Mouse (Mus musculus): ENCODE measurements around the gene Arl10. TPM values are rescaled to one million over a fixed set of nuclear protein-coding genes. Genes with fewer than 3 reads are reported as not detected.
A peak's percentile ranks its signal among the peaks of the same experiment; 100 is the strongest.

The Arl10 gene
- total and polyA plus RNA-seq, 3 experiments: 1.7 to 17.4 (median 2.5) TPM

- in situ Hi-C loops (cut with MboI; ENCODE audit: low pct_ligation_motif_present, low pct_unique_long_range_greater_than_20kb, low sequenced_read_pairs): no loop called here
- Histone ChIP-seq H3K79me2 (replicated peaks; ENCODE audit: control insufficient read depth, extremely low read depth, insufficient read depth, poor library complexity, severe bottlenecking) (peaks cover 28% of the 10 kb centered on the region), H3K27ac (ENCODE audit: insufficient read depth, low read depth) (no peak overlapping the region), H3K27me3 (replicated peaks) (no peaks in the 10 kb centered on the region), H3K9me3 (replicated peaks; ENCODE audit: low read length) (no peaks in the 10 kb centered on the region), H3K4me1 (ENCODE audit: control insufficient read depth in 1 of 2, insufficient read depth in 2 of 2) (peaks cover 7 to 30% of the 10 kb centered on the region in 2 experiments), H3K9ac (ENCODE audit: insufficient read depth, low read depth) (no peak overlapping the region), H3K4me2 (ENCODE audit: insufficient read depth, low read depth, poor library complexity, severe bottlenecking) (peak overlapping the region; percentile 65), H3K36me3 (replicated peaks in 1 of 2; ENCODE audit: control insufficient read depth in 1 of 2, insufficient read depth in 1 of 2, low read length in 1 of 2) (peaks cover 8 to 70% of the 10 kb centered on the region in 2 experiments), H3K4me3 (replicated peaks in 1 of 3; ENCODE audit: low read depth in 2 of 3, low read length in 2 of 3, poor library complexity in 1 of 3) (no peak overlapping the region)
- dilution Hi-C loops (cut with MboI; ENCODE audit: extremely low pct_ligation_motif_present, extremely low pct_unique_long_range_greater_than_20kb, low sequenced_read_pairs): no loop called here
- DNase-seq (ENCODE audit: extremely low read depth): no peak
- TF ChIP-seq EP300 (IDR thresholded peaks at IDR 0.05; ENCODE audit: low read length) (no peak), IRF4 (IDR thresholded peaks at IDR 0.05; ENCODE audit: low read depth, low read length) (no peak), SIN3A (IDR thresholded peaks at IDR 0.05; ENCODE audit: low read length) (no peak), UBTF (IDR thresholded peaks at IDR 0.05; ENCODE audit: low read depth, low read length) (no peak), NRF1 (IDR thresholded peaks at IDR 0.05; ENCODE audit: low read depth, low read length) (no peak), BHLHE40 (IDR thresholded peaks at IDR 0.05; ENCODE audit: low read depth, low read length) (no peak), MEF2A (IDR thresholded peaks at IDR 0.05; ENCODE audit: borderline replicate concordance, low read depth, low read length) (no peak), JUN (IDR thresholded peaks at IDR 0.05; ENCODE audit: insufficient read depth, low read depth, low read length) (no peak), ZC3H11A (IDR thresholded peaks at IDR 0.05; ENCODE audit: low read depth, low read length) (no peak), CHD1 (IDR thresholded peaks at IDR 0.05; ENCODE audit: low read depth, low read length) (no peak), ZKSCAN1 (IDR thresholded peaks at IDR 0.05; ENCODE audit: borderline replicate concordance, low read depth, low read length) (no peak), USF2 (conservative IDR thresholded peaks at IDR 0.05; ENCODE audit: low read depth, low read length) (no peak), E2F4 (IDR thresholded peaks at IDR 0.05; ENCODE audit: insufficient replicate concordance, low read depth, low read length) (no peak), ELF1 (IDR thresholded peaks at IDR 0.05; ENCODE audit: low read depth, low read length) (no peak), MXI1 (IDR thresholded peaks at IDR 0.05; ENCODE audit: low read depth, low read length) (no peak), HCFC1 (IDR thresholded peaks at IDR 0.05; ENCODE audit: low read depth, low read length) (no peak), MAZ (IDR thresholded peaks at IDR 0.05; ENCODE audit: low read depth, low read length) (no peak), MAFK (IDR thresholded peaks at IDR 0.05; ENCODE audit: insufficient replicate concordance, low read length) (no peak), RCOR1 (conservative IDR thresholded peaks at IDR 0.05; ENCODE audit: low read depth, low read length) (no peak)
Measured at GRCm38 (mm10) chr13:54591776-54592356, 17.1 kb downstream of the Arl10 start.

DNA sequence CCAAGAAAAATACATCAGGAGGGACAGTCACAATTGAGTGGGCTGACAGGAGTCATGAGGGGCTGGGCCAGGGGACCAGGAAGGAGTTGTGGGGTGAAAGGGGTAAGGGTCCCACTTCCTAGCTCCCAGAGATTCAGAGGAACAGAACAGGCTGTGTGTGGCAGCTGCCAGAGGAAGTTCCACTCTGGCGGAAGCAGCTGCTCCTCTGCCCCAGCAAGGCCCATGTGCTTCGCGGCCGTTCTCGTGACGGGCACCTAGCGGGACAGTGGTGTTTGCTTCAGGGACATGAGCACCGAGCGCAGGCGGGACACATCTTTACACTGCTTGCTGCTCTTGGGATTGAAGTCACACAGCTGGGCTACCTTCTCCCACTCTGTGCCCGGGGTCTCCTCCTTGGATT is 18.8 kb downstream of the Arl10 start:
- Histone ChIP-seq H3K27ac (ENCODE audit: insufficient read depth, low read depth) (no peak overlapping the region), H3K4me2 (ENCODE audit: insufficient read depth, low read depth, poor library complexity, severe bottlenecking) (no peak overlapping the region), H3K27me3 (replicated peaks) (no peaks in the 10 kb centered on the region), H3K36me3 (replicated peaks in 1 of 2; ENCODE audit: control insufficient read depth in 1 of 2, insufficient read depth in 1 of 2, low read length in 1 of 2) (peaks cover 6 to 70% of the 10 kb centered on the region in 2 experiments), H3K79me2 (replicated peaks; ENCODE audit: control insufficient read depth, extremely low read depth, insufficient read depth, poor library complexity, severe bottlenecking) (peaks cover 16% of the 10 kb centered on the region), H3K4me1 (ENCODE audit: control insufficient read depth in 1 of 2, insufficient read depth in 2 of 2) (peaks cover 4 to 13% of the 10 kb centered on the region in 2 experiments), H3K4me3 (replicated peaks in 1 of 3; ENCODE audit: low read depth in 2 of 3, low read length in 2 of 3, poor library complexity in 1 of 3) (no peak overlapping the region), H3K9ac (ENCODE audit: insufficient read depth, low read depth) (no peak overlapping the region), H3K9me3 (replicated peaks; ENCODE audit: low read length) (no peaks in the 10 kb centered on the region)
- dilution Hi-C loops (cut with MboI; ENCODE audit: extremely low pct_ligation_motif_present, extremely low pct_unique_long_range_greater_than_20kb, low sequenced_read_pairs) (no loop called here), in situ Hi-C loops (cut with MboI; ENCODE audit: low pct_ligation_motif_present, low pct_unique_long_range_greater_than_20kb, low sequenced_read_pairs) (no loop called here)
- DNase-seq (ENCODE audit: extremely low read depth): no peak
- TF ChIP-seq UBTF (IDR thresholded peaks at IDR 0.05; ENCODE audit: low read depth, low read length) (no peak), MYC (IDR thresholded peaks at IDR 0.05; ENCODE audit: low read depth, low read length) (no peak), ZKSCAN1 (IDR thresholded peaks at IDR 0.05; ENCODE audit: borderline replicate concordance, low read depth, low read length) (no peak), TCF12 (IDR thresholded peaks at IDR 0.05; ENCODE audit: low read depth, low read length) (no peak), ETS1 (conservative IDR thresholded peaks at IDR 0.05; ENCODE audit: low read depth, low read length) (no peak), RAD21 (IDR thresholded peaks at IDR 0.05; ENCODE audit: low read depth, low read length) (no peak), MAX (IDR thresholded peaks at IDR 0.05; ENCODE audit: low read length) (no peak), EP300 (IDR thresholded peaks at IDR 0.05; ENCODE audit: low read length) (no peak), IRF4 (IDR thresholded peaks at IDR 0.05; ENCODE audit: low read depth, low read length) (no peak), KAT2A (IDR thresholded peaks at IDR 0.05; ENCODE audit: insufficient replicate concordance, low read length) (no peak)

All from CH12.LX (cell line).